Mouse (Mus musculus) thymus, postnatal 4 days (tissue): ENCODE results near the gene Maneal.

ENCODE experiments used
- DNase-seq: peaks from one replicate; pipeline ENCODE4 v3.0.0; 2021

Gene Maneal

GRCm38 (mm10) chr4:124861283-124862188, at the start of gene Maneal:
TSS of gene Maneal (minus strand) at chr4:124862171.
- DNase-seq = no peak

- DNase-seq = peak; percentile 40
Observed at GRCm38 (mm10) chr4:124905971-124906822, 44.2 kb upstream of the Maneal start.

GRCm38 (mm10) chr4:124905417-124905816, 43.4 kb upstream of the Maneal start:
- peak; percentile 51 for DNase-seq

- DNase-seq = no peak
Observed at GRCm38 (mm10) chr4:124899906-124900305, 37.9 kb upstream of the Maneal start.

- DNase-seq = no peak
Observed at GRCm38 (mm10) chr4:124898428-124898827, 36.5 kb upstream of the Maneal start.

GRCm38 (mm10) chr4:124894508-124895428, 32.8 kb upstream of the Maneal start:
- DNase-seq = no peak

- DNase-seq = no peak
Observed at GRCm38 (mm10) chr4:124893769-124894168, 31.8 kb upstream of the Maneal start.

GRCm38 (mm10) chr4:124890831-124891230, 28.9 kb upstream of the Maneal start:
- DNase-seq = no peak

GRCm38 (mm10) chr4:124889935-124890334, 28.0 kb upstream of the Maneal start:
- DNase-seq = no peak

- DNase-seq = no peak
Observed at GRCm38 (mm10) chr4:124888702-124889101, 26.7 kb upstream of the Maneal start.

- peak; percentile 60 for DNase-seq
Observed at GRCm38 (mm10) chr4:124882151-124882729, 20.3 kb upstream of the Maneal start.

GRCm38 (mm10) chr4:124881341-124881908, 19.5 kb upstream of the Maneal start:
- DNase-seq = no peak

GRCm38 (mm10) chr4:124880599-124880998, 18.6 kb upstream of the Maneal start, which contains the start of gene Epha10:
TSS of gene Epha10 (plus strand) at chr4:124880899.
- no peak for DNase-seq

- no peak for DNase-seq
Observed at GRCm38 (mm10) chr4:124872719-124873118, 10.7 kb upstream of the Maneal start.

GRCm38 (mm10) chr4:124860446-124860845, 1.5 kb downstream of the Maneal start:
- DNase-seq = peak; percentile 79

- DNase-seq = no peak
Observed at GRCm38 (mm10) chr4:124858370-124858769, 3.6 kb downstream of the Maneal start.

GRCm38 (mm10) chr4:124856294-124856693, 5.7 kb downstream of the Maneal start:
- DNase-seq = no peak

GRCm38 (mm10) chr4:124850933-124851658, 10.9 kb downstream of the Maneal start, which contains the start of gene 1110065P20Rik:
TSS of gene 1110065P20Rik (minus strand) at chr4:124851196.
- DNase-seq = peak; percentile 79

GRCm38 (mm10) chr4:124850261-124850913, 11.6 kb downstream of the Maneal start, which contains the start of gene Yrdc:
TSS of gene Yrdc (plus strand) at chr4:124850679.
- DNase-seq = peak; percentile 95

- DNase-seq = peak; percentile 31
Observed at GRCm38 (mm10) chr4:124849631-124850260, 12.2 kb downstream of the Maneal start.
